Mouse (Mus musculus) myocyte (in vitro differentiated cells): ENCODE measurements around the gene Memo1.

Source experiments
- CEBPB ChIP-seq: IDR thresholded peaks from 2 replicates; pipeline ENCODE4 v1.6.1; 2011; ENCODE audit warnings: mild to moderate bottlenecking, moderate library complexity; ENCODE audit not compliant: poor library complexity, insufficient read depth, severe bottlenecking
- E2F4 ChIP-seq: IDR thresholded peaks from one replicate; pipeline ENCODE4 v1.6.1; 2011; ENCODE audit warnings: mild to moderate bottlenecking, control low read depth, moderate library complexity; ENCODE audit not compliant: insufficient read depth
- MAX ChIP-seq: IDR thresholded peaks from one replicate; pipeline ENCODE4 v1.6.1; 2011; ENCODE audit warnings: low read depth, mild to moderate bottlenecking, control low read depth
- MYOD1 ChIP-seq, 3 experiments: IDR thresholded peaks; one replicate each; pipeline ENCODE4 v1.6.1; 2011; ENCODE audit warnings: control low read depth in 2 of 3, low read depth in 2 of 3, mild to moderate bottlenecking in 2 of 3, moderate library complexity in 1 of 3; ENCODE audit not compliant: insufficient read length in 2 of 3, control insufficient read depth in 1 of 3
- MYOG ChIP-seq, 3 experiments: IDR thresholded peaks; one replicate each; pipeline ENCODE4 v1.6.1; 2011; ENCODE audit warnings: control low read depth in 2 of 3, low read depth in 2 of 3, mild to moderate bottlenecking in 2 of 3; ENCODE audit not compliant: insufficient read length in 2 of 3, control insufficient read depth in 1 of 3, insufficient read depth in 1 of 3
- POLR2A ChIP-seq: IDR thresholded peaks from one replicate; pipeline ENCODE4 v1.6.1; 2011; ENCODE audit warnings: low read depth, mild to moderate bottlenecking, control low read depth, moderate library complexity; ENCODE audit not compliant: insufficient read length
- POLR2AphosphoS2 ChIP-seq: IDR thresholded peaks from one replicate; pipeline ENCODE4 v1.6.1; 2011; ENCODE audit warnings: low read depth, control low read depth; ENCODE audit not compliant: insufficient read length
- REST ChIP-seq: IDR thresholded peaks from one replicate; pipeline ENCODE4 v1.6.1; 2011; ENCODE audit warnings: mild to moderate bottlenecking, control low read depth, moderate library complexity; ENCODE audit not compliant: insufficient read depth, insufficient read length
- TCF12 ChIP-seq: IDR thresholded peaks from one replicate; pipeline ENCODE4 v1.6.1; 2011; ENCODE audit warnings: mild to moderate bottlenecking, control low read depth; ENCODE audit not compliant: poor library complexity, insufficient read depth, severe bottlenecking
- TCF3 ChIP-seq: IDR thresholded peaks from one replicate; pipeline ENCODE4 v1.6.1; 2011; ENCODE audit warnings: low read depth, control low read depth; ENCODE audit not compliant: insufficient read length
- USF1 ChIP-seq: IDR thresholded peaks from one replicate; pipeline ENCODE4 v1.6.1; 2011; ENCODE audit warnings: low read depth, mild to moderate bottlenecking, control low read depth, moderate library complexity

GRCm38 (mm10) chr17:74262415-74262814 is 32.9 kb downstream of the Memo1 start:
- TF ChIP-seq POLR2A (no peak), USF1 (no peak), TCF3 (no peak), TCF12 (no peak), MAX (no peak), REST (no peak), POLR2AphosphoS2 (no peak), E2F4 (no peak), MYOG (IDR thresholded peaks at IDR 0.05; ENCODE audit: control insufficient read depth in 1 of 3, insufficient read depth in 1 of 3, insufficient read length in 2 of 3, low read depth in 2 of 3) (no peak), CEBPB (no peak), MYOD1 (IDR thresholded peaks at IDR 0.05; ENCODE audit: control insufficient read depth in 1 of 3, insufficient read length in 2 of 3, low read depth in 2 of 3) (no peak)
